Mouse (Mus musculus): ENCODE measurements at regions not wholly inside any gene's neighbourhood (a gene's known extent, or its start where the extent isn't known, plus 50 kb on each side); places are given as distances from the start of the nearest gene placed in this dataset.

DNA sequence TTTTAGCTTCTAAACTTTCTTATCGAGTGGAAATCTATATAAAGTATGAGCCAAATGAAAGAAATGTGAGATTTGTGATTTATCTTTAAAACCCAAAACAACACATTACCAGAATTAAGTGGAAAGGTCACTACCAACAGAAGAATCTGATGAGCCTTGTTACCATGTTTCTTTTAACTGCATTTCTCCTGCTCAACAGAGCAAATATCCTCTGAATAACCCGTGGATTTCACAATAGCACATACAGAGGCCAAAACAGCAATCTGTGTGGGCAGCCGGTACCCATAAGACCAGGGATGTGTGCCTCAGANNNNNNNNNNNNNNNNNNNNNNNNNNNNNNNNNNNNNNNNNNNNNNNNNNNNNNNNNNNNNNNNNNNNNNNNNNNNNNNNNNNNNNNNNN lies 85.3 kb downstream of the 4930444P10Rik start:
- DNase-seq (ENCODE audit: low spot score in 2 of 2): no peak

DNA sequence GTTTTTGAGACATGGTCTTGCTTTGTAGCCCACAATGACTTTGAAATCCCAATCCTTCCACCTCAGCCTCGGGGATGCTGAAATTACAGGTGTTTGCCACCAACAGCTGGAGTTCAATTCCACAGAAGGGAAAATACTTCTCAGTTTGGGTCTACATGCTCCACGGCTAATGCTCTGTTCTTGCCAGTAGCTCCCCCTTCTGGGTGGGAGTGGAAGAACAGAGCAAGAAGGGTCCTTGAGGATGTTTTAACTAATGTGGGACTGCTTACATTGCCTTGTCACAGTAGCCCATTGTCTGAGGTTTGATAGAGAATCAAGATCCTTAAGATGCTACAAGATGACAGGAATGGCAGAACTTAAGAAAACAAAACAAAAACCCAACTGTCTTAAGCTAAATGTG lies 86.2 kb downstream of the 4930444P10Rik start:
- DNase-seq (ENCODE audit: low spot score in 2 of 2): no peak

GRCm38 (mm10) chr1:15997135-15997534 lies 96.0 kb downstream of the 4930444P10Rik start:
- no peak for DNase-seq (ENCODE audit: low spot score in 2 of 2)

GRCm38 (mm10) chr1:15996341-15996740 lies 96.8 kb downstream of the 4930444P10Rik start:
- no peak for DNase-seq (ENCODE audit: low spot score in 2 of 2)

DNA sequence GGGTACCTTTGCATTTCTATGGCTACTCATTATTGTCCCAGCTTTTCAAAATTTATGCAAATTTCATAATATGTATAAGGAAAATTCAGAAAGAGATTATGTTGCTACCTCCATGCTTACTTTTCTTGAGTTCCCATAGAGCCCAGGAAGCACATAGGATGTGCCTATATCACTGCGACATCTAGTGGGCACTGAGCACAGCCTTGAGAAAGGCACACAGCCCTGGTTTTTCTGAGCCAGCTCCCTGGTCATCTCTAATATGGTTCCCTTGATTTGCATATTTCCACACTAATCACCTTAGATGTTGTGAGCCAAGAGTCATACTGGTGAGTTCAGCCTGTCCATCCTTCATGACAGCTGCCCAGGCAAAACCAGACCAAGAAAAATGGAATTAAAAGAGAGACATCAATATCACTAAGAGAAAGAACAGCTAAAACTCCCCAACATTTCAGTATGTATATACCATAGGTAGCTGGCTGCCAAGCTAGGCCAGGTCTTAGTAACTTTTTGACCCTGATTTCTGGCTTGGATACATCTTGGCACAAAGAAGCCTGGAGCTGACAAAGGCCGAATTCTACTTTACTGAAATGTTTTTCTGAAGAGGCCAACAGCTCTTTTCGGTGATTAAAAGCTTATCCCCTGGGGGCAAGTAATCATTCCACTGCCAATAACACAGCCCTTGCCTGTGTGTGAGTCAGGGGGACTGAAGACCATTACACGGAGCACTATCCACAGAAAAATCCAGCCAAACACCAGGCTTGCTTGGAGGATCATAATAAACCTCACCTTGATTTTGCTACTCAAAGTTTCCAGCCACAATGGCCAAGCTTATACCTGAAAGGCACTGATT lies 99.3 kb downstream of the 4930444P10Rik start:
- DNase-seq (ENCODE audit: low spot score in 2 of 2): peak; percentile 26 to 27

- no peak for DNase-seq (ENCODE audit: low spot score in 2 of 2)
Observed at GRCm38 (mm10) chr1:15990982-15991381, 102.1 kb downstream of the 4930444P10Rik start.

GRCm38 (mm10) chr1:15985579-15985978 lies 107.5 kb downstream of the 4930444P10Rik start:
- no peak for DNase-seq (ENCODE audit: low spot score in 2 of 2)

DNA sequence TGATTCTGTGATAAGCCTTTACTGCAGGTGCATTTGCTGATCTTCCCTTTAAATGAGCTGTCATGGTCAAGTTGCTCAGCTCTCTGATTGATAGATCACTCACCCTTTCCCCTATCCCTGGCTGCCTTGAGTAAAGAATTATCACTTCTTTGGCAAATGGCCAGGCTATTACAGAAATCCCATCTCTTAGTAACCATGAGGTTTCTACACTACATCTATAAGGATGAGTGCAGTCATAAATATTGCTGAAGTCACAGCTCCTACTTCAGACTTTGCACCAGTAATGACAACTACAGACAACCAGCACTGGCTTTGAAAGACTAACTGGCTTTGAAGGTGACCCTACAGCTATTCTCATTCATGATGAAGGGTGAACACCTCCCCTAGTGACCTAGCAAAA lies 113.8 kb downstream of the 4930444P10Rik start:
- no peak for DNase-seq (ENCODE audit: low spot score in 2 of 2)

GRCm38 (mm10) chr1:15959578-15959977 lies 133.5 kb downstream of the 4930444P10Rik start:
- DNase-seq (ENCODE audit: low spot score in 2 of 2): no peak

DNA sequence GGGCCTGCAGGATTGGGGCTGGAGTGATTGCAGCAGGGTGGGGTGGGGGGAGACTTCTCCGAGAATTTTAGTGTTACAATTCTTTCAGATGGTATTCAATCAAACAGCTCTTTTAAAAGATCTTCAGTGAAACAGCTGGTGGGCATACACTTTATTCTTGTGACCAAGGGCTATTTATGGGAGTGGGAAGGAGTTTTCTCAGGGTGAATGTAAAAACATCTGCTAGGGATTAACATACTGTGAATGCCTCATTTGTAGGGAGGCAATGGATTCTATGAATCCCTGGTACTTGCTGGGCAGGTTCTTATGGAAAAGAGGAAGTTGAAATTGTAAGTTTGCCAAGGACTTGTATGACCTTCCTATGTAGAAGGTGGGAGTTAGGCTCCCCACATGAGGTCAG lies 134.5 kb downstream of the 4930444P10Rik start:
- no peak for DNase-seq (ENCODE audit: low spot score in 2 of 2)

- peak; percentile 52 to 58 for DNase-seq (ENCODE audit: low spot score in 2 of 2)
Observed at GRCm38 (mm10) chr1:15943662-15944061, 149.5 kb downstream of the 4930444P10Rik start.

DNA sequence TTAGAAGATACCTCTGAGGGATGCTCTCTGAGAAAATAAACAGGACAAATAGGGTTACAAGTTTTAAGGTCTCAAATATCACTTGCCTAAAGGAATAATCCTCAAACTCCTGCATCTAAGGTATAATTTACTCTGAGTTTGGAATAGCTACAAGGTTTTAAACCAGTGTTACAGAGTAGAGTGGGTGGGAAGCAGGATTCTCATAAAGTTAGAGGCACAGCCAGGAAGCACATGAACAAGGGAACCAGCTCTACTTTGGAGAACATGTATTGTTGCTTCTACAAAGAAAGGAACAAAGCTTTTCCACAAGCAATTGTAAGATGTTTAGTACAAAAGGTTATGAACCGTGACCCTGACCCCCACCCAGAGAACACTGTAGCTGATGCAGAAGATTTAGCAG lies 150.1 kb downstream of the 4930444P10Rik start:
- no peak for DNase-seq (ENCODE audit: low spot score in 2 of 2)
